Mouse (Mus musculus) layer of hippocampus, adult 2 months (tissue): ENCODE measurements at regions not wholly inside any gene's neighbourhood (a gene's known extent, or its start where the extent isn't known, plus 50 kb on each side); places are given as distances from the start of the nearest gene placed in this dataset.

Source experiments
- DNase-seq, 2 experiments: peaks; one replicate each; pipeline ENCODE4 v3.0.0; 2022; ENCODE audit warnings: low spot score in 2 of 2
- H3K27ac ChIP-seq: fragments of 200-600 bp; 2 replicates; pipeline ENCODE4 v1.8.1; 2022
- H3K4me3 ChIP-seq: fragments of 200-600 bp; 2 replicates; pipeline ENCODE4 v1.8.1; 2022; ENCODE audit warnings: mild to moderate bottlenecking
- CTCF ChIP-seq: fragments of 200-600 bp; conservative IDR thresholded peaks from 2 replicates; pipeline ENCODE4 v1.8.1; 2022; ENCODE audit warnings: antibody characterized with exemption, mild to moderate bottlenecking, moderate library complexity

DNA sequence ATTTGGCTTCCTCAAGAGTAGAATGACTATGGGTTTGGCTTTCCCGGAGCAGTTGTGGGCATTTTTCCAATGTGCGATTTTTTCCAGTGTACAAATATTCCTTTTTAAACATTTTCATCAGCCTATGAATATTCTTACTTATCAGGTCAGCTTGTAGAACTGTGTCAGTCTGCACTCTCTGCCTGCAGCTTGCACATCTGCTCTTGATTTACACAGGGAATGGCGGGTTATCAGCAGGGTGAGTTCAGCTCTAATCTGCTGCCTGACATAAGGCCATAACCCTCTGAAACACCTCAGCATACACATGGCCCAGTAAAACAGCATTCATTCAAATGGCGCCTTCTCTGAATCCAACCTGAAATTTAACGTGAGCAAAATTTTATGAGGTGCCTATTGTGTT is 241.1 kb upstream of the Noct start:
- H3K27ac ChIP-seq, result peak overlapping the region; percentile 39; the same call in 1 of the 2 replicates
- H3K4me3 ChIP-seq, result no peak overlapping the region
- TF ChIP-seq CTCF, result no peak
- no peak for DNase-seq

DNA sequence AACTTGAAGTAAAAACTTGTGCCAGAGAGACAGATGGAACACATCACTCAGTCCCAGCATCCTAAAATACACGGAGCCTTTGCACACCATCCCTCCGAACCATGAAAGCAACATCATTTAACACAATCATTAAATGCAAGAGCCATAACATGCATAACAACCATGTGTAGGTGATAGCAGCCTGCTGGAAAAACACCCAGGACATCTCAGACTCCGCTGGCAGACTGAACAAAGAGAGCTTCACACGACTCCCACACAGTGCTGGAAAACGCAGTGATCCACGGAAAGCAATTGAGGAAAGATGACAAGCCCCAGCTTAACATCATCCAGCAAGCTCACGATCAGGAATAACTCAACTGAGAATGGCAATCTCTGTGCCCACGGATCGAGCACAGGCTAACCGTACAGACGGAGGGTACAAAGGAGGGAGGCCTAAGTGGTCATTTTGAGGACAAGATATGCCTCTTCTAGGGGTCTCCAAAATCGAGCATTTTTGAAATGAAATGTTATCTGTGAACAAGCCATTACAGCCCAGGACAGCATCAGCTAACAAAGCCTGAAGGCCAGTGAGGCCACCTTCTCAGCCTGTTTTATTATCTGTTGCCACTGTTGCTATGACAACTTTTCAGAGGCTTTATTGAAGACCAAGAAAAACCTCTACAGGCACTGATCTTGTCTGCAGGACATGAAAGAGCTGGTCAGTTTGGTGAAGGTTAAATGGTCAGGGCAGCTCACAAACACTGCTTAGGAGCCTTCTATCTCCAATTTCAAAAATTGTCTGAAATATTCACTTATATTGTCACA is 240.1 kb upstream of the Noct start:
- peak; percentile 39 to 45 for DNase-seq
- H3K4me3 ChIP-seq, result no peak overlapping the region
- TF ChIP-seq CTCF, result no peak
- peak overlapping the region; percentile 39; the same call in 1 of the 2 replicates for H3K27ac ChIP-seq

DNA sequence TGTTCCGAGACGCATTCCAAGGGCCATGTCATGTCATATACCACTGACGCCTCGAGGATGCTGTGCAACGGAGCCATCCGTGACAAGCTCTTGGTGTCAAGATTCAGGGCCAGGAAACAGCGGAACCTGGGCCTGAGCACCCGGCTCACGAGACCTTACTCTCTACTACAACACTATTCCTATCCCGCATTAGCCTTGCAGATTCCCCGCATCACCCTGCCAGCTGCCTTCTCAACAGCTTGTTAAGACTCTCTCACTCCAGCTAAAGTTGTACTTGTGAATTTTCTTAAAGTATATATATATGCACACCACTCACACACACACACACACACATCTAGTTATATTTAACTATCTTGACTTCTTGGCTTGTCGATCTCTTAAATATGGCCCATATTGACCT is 236.4 kb upstream of the Noct start:
- Histone ChIP-seq H3K27ac (no peak overlapping the region), H3K4me3 (no peak overlapping the region)
- no peak for DNase-seq
- TF ChIP-seq CTCF, result no peak

DNA sequence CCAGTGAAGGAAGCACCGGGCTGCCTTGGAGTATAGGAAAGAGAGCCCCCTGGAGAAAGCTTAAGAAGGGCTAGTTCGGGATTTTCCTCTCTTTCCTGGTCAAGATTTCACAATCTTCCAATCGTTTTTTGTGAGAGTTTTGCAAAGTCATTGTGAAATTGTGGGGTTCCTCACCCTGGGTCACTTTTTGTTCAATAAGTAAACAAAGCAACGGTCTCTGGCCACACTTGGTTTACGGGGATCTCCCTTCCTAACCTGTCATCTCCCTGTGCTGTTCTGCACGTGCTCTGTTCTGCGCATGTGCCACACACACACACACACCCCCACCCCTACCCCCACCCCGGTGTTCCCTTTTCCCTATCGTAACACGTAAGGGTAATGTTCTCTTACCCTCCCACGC is 233.4 kb upstream of the Noct start:
- H3K27ac ChIP-seq, result no peak overlapping the region
- TF ChIP-seq CTCF, result no peak
- H3K4me3 ChIP-seq, result no peak overlapping the region
- no peak for DNase-seq

DNA sequence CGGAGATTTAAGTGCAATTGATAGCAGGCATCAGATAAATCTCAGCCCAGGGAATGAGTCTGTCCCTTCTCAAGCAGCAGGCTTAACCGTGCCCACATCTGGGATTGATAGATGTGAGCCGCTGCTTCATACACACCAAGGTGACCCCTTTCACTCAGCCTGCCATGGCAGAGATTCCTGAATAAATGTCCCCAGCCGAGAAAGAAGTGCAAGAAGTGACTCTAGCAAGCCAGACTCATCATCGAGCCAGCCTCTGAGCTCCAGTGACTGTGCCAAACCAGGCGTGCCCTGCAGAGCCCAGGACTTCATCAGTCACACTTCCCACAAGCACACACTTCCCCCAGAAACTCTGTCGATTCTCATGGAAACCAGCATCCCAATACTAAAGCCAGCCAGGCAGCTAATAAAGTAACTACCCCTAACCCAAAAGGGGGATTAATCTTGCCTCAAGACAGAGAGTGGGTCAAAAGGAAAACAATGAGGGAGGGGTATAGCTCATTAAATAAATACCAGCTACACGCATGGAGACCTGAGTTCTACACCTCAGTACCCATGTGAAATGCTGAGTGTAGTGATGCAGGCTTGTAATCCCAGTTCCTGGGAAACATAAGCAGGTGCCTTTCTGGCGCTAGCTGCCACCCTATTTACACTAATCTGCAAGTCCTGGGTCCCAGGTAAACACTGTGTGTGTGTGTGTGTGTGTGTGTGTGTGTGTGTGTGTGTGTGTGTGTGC is 231.5 kb upstream of the Noct start:
- H3K4me3 ChIP-seq, result no peak overlapping the region
- no peak overlapping the region for H3K27ac ChIP-seq
- DNase-seq, result no peak
- TF ChIP-seq CTCF, result no peak

DNA sequence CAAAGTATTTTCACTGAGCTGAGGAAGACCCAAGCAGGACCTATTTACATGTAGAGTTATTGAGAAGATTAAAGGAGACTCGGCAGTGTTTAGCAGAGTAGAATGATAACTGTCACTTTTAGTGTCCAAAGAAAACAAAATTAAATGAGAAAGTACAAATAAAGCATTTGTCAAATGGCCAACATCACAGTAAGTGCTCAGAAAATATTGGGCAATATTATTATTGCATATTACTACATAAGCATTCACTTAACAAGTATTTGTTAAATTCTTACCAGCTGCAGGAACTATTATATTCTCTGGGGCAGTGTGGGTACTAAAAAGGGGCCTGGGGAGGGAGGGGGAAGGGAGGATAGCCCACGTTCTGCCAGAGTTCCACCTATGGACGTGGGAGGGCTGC is 224.5 kb upstream of the Noct start:
- DNase-seq, result no peak
- TF ChIP-seq CTCF, result no peak
- Histone ChIP-seq H3K27ac (no peak overlapping the region), H3K4me3 (no peak overlapping the region)

DNA sequence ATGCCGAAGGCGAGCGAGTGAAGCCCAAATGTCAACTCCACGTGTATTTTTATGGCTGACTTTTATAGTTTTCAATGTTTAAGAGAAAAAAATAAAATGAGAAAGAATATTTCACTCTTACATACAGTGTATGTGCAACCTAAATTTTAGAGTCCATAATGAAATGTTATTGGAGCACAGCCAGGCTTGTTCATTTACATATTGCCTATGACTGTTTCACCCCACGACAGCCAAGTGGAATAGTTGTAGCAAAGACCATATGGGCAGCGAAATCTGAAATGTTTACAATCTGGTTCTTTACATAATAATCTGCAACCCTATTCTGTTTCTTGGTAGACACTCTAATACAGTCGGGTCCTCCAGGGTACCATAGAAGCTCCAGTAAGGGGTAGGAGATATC is 223.3 kb upstream of the Noct start:
- Histone ChIP-seq H3K4me3 (no peak overlapping the region), H3K27ac (no peak overlapping the region)
- no peak for DNase-seq
- no peak for TF ChIP-seq CTCF

DNA sequence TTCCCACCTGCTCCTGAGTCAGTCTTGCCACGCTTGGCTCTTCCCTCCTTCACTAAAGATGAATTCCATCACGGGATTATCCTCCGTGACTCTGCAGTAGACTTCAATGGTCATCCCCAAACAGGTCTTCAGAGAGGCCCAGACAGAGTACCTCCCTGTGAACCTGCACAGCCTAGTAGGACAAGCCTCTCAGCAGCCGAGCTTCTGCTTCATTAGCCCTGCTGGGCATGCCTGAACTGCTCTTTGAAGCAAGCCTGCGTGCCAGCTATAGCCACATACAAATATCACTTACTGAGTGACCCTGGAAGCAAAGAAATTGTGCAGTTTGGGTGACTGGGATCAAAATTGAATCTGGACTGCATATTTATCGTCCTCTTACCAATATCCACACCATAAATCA is 221.6 kb upstream of the Noct start:
- no peak overlapping the region for H3K27ac ChIP-seq
- DNase-seq, result no peak

DNA sequence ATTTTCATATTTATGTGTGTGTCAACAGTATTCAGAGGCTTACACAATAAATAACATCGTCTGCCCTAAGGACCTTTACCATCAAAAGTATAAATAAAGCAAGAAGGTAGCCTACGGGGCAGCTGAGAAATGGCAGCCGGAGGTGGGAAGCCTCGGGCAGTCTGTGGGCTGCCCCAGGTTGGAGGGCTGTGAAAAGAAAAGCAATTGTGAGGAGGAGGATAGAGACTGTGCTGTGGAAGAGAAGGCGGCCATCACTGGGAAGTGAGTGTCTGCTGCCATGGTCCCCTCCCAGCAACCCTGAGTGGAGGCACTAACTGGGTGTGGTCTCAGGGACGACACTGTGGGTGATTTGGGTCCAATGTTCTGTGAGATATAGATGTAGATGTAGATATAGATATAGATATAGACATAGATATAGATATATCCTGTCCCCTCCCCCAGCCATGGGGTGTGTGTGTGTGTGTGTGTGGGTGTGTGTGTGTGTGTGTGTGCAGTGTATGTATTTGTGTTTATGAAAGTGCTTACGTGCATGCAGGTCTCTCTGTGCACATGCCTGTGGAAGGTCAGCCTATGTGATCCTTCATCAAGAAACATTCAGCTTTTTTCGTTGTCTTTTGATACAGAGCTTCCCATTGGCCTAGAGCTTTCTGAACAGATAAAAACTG is 220.6 kb upstream of the Noct start:
- no peak for TF ChIP-seq CTCF
- DNase-seq, result no peak
- no peak overlapping the region for H3K27ac ChIP-seq
- H3K4me3 ChIP-seq, result no peak overlapping the region

More for the DNA sequence above, 221.6 kb upstream of the Noct start:
- no peak for TF ChIP-seq CTCF
- no peak overlapping the region for H3K4me3 ChIP-seq

DNA sequence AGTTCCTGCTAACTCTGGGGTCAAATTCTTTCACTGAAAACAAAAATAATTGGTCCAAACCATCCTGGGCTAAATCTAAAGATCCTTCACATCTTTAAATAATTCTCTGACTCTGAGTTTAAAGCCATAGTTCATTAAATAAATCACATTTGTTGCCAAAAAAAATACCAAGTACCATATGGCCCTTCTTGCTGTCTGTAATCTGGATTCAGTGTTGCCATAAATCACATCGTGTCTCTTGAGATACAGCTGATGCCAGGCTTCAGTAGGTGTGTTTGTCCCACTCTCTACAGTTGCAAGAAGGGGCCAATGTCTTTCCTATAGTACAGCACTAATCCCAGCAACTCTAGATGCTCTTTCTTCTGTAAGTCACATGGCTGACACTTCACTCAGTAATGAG is 220.0 kb upstream of the Noct start:
- DNase-seq, result peak in 1 of 2 experiments; percentile 28
- Histone ChIP-seq H3K27ac (no peak overlapping the region), H3K4me3 (no peak overlapping the region)
- no peak for TF ChIP-seq CTCF

DNA sequence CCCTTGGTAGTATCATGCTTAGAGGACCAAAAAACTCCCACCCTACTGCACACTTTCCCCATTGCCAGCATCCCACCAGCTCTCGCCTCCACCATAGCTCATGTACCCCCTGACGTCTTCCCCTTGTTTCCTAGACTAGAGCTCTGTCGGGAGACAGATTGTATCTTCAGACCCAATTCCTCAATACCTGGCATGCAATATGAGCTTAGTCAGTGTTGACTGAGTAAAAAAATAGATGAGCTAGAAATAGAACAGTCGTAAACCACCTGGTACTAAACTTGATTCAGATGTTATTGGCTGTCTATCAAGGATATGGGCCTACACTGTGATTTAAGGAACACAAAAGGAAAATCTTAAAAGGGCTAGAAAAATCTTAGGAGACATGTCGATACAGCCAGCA is 215.1 kb upstream of the Noct start:
- Histone ChIP-seq H3K4me3 (no peak overlapping the region), H3K27ac (no peak overlapping the region)
- DNase-seq, result peak in 1 of 2 experiments; percentile 5
- no peak for TF ChIP-seq CTCF

DNA sequence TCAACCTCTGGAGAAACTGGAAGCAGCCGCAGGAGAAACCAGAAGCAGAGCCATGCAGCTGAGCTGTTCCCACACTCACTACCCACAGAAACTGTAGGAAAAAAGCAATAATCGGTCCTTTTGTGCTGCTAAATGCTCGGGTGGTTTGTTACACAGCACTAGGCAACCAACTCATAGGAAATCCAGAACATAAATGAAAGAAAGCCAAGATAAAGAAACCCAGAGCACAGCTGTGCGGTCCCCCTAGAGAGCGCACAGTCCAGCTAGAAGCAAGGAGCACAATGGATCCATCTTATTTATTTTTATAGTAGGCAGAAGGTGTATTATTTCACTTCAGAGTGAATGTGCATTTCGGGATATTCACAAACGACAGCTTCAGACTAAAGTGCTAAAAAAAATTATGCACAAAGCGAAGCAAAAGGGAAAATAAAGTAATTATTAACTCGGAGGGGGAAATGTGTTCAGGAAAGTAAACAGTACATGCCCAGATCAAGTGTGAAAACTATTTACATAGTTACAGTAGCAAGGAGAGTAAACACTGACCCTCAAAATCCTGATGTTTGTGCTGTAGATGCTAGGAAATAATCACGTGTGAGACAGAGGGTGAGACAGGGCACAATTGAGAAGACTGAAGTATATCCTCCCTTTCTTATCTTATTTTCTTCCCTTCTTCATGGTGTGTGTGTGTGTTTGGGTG is 204.4 kb upstream of the Noct start:
- no peak overlapping the region for H3K27ac ChIP-seq
- TF ChIP-seq CTCF, result no peak
- H3K4me3 ChIP-seq, result no peak overlapping the region
- DNase-seq, result no peak

DNA sequence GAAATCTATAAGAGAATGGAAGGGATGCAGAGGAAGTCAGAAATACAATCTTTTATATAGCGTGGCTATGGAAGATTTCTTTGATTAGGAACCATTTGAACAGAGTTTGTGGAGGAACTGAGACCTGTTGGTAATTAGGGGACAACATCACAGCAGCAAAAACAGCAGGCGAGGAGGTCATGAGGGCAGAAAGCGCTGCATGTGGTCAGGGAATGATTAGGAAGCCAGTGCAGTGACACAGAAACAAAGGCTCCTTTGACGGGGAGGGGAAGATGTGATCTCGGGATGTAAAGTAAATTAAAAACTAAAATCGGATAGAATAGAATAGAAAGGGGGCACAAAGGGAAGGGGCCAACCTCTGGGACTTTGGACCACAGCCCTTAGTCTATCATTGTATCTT is 199.6 kb upstream of the Noct start:
- TF ChIP-seq CTCF, result no peak
- no peak overlapping the region for H3K27ac ChIP-seq
- DNase-seq, result no peak
- H3K4me3 ChIP-seq, result no peak overlapping the region
